Mouse (Mus musculus): ENCODE data around the gene Specc1. TPM values are rescaled to one million over a fixed set of nuclear protein-coding genes. Genes with fewer than 3 reads are reported as not detected.

Specc1 gene
- polyA plus RNA-seq, 1 experiment from 2014 or later = 10.0 TPM

DNA sequence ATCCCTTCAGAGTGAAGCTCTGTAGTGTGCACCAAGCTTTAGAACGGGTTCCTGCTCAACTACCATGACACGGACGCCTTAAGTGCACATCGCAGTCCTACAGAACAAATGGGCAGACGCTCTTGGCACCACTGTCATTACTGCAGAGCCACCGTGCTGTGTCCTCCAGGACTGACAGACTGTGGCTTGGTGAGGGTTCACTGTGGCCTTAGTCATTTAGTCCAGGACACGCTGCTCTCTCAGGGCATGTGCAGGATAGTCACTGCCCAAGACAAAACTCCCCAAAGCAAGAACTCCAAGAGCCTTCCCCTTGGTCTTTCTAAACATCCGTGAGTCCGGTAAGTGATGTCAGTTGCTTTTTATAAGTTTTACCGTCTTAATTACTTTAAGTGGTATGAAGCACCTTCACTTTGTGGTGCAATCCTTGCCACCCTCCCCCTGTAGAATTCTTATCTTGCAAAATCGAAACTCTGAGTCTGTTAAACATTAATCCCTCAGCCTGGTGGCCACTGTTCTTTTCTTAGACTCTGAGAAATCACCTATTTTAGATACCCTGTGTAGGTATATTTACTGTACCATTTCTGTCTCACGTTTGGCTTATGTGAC is 256.9 kb downstream of the Specc1 start:
- no peak for ATAC-seq (ENCODE audit: insufficient number of reproducible peaks, insufficient read depth, low FRiP score, low read depth)
- no peak overlapping the region for H3K27ac ChIP-seq (ENCODE audit: low read length)

DNA sequence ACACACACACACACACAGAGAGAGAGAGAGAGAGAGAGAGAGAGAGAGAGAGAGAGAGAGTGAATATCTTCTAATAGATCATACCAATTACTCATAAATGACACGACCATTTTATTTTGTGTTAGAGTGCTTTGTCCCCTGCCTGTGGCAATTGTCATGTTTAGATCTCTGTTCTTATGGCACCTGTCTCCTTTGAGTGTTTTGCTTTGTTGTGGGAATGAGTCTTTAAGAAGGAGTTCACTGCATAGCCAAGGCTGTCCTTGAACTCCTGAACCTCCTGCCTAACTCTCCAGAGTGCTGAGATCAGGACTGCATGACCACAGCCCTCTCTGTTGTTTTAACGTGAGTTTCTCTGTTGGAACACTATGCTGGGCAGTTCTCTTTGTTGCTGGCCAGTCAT is 258.5 kb downstream of the Specc1 start:
- no peak overlapping the region for H3K4me3 ChIP-seq (ENCODE audit: low read depth, low read length)
- no peak overlapping the region for H3K27ac ChIP-seq (ENCODE audit: low read length)
- H3K27me3 ChIP-seq (ENCODE audit: control insufficient read depth, insufficient read depth, low read length) = no peaks in the 10 kb centered on the region
- ATAC-seq (ENCODE audit: insufficient number of reproducible peaks, insufficient read depth, low FRiP score, low read depth) = no peak
- no peaks in the 10 kb centered on the region for H3K9me3 ChIP-seq (ENCODE audit: control insufficient read depth, low read depth, low read length)
- H3K36me3 ChIP-seq (ENCODE audit: control insufficient read depth, insufficient read depth, low read length) = no peaks in the 10 kb centered on the region
- WGBS = 70% methylated on average over 2 of the region's 2 CpGs
- no peaks in the 10 kb centered on the region for H3K4me1 ChIP-seq (ENCODE audit: control insufficient read depth, insufficient read depth, low read length)
- H3K9ac ChIP-seq (replicated peaks; ENCODE audit: low read depth, low read length) = no peak overlapping the region
- H3K4me2 ChIP-seq (replicated peaks; ENCODE audit: low read depth, low read length) = no peak overlapping the region

More for the DNA sequence above, 256.9 kb downstream of the Specc1 start:
- H3K4me3 ChIP-seq (ENCODE audit: low read depth, low read length) = no peak overlapping the region
- H3K36me3 ChIP-seq (ENCODE audit: control insufficient read depth, insufficient read depth, low read length) = no peaks in the 10 kb centered on the region
- 80% methylated on average over 12 of the region's 12 CpGs for whole genome bisulfite sequencing
- no peaks in the 10 kb centered on the region for H3K27me3 ChIP-seq (ENCODE audit: control insufficient read depth, insufficient read depth, low read length)
- H3K9ac ChIP-seq (replicated peaks; ENCODE audit: low read depth, low read length) = no peak overlapping the region
- no peak overlapping the region for H3K4me2 ChIP-seq (replicated peaks; ENCODE audit: low read depth, low read length)
- no peaks in the 10 kb centered on the region for H3K4me1 ChIP-seq (ENCODE audit: control insufficient read depth, insufficient read depth, low read length)
- no peaks in the 10 kb centered on the region for H3K9me3 ChIP-seq (ENCODE audit: control insufficient read depth, low read depth, low read length)

DNA sequence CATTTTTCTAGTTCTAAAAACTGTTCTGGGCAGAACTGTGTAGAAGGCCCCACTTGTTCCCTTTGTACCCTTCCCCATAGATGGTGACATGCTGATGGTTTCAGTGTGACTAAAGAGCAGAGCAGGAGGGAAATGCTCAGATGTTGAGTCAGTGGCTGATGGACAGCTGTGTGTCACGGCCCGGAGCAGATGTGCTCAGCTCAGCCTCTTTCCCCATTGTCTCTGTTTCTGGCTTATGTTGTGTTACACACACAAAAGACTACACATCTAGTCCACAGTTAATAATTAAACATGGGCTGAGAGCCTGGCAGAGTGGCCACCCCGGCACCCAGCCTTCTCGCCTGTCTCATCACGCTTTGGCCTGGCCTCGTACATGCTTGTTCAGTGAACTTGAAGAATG is 261.2 kb downstream of the Specc1 start:
- Histone ChIP-seq H3K4me2 (replicated peaks; ENCODE audit: low read depth, low read length) (no peak overlapping the region), H3K4me3 (ENCODE audit: low read depth, low read length) (no peak overlapping the region), H3K9ac (replicated peaks; ENCODE audit: low read depth, low read length) (no peak overlapping the region), H3K9me3 (ENCODE audit: control insufficient read depth, low read depth, low read length) (no peaks in the 10 kb centered on the region), H3K27ac (ENCODE audit: low read length) (no peak overlapping the region), H3K27me3 (ENCODE audit: control insufficient read depth, insufficient read depth, low read length) (no peaks in the 10 kb centered on the region), H3K4me1 (ENCODE audit: control insufficient read depth, insufficient read depth, low read length) (0 out of 2 replicates have a peak, but pooled peaks cover 4% of the 10 kb centered on the region), H3K36me3 (ENCODE audit: control insufficient read depth, insufficient read depth, low read length) (no peaks in the 10 kb centered on the region)
- no peak for ATAC-seq (ENCODE audit: insufficient number of reproducible peaks, insufficient read depth, low FRiP score, low read depth)
- 61% methylated on average over 6 of the region's 6 CpGs for WGBS

DNA sequence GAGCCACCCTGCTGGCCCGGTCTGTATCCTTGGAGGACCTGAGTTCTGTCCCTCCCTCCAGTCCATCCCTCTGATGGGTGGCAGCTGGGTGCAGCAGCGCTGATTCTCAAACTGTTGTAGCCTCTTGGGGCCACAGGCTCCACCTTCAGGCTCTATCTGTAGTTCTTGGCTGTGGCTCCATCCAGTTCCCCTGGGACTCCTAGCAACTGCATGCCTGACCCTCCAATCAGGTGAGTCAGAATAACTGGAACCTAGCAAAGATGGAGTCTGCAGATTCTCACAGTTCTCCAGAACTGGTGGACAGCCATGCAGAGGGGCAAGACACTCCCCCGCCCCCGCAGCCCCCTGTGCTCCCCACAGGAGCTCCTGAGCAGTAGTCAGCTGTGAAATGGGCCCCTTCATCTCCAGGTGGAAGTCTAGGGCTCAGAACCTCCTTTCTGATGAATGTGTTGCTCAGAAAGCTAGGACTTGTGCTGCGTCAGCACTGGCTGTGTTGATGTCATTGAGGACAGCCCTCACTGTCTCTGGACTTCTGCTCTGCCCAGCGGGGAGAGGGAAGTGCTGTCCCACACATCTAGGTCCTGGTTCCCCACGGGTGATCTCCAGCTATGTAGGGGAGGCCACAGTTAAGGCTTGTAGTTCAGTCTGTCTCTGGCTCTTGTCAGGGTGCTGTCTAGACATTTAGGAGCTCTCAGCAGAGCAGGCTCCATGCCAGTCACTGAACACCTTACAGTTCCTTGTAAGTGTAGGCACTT is 264.4 kb downstream of the Specc1 start:
- no peak overlapping the region for H3K4me3 ChIP-seq (ENCODE audit: low read depth, low read length)
- no peak overlapping the region for H3K4me2 ChIP-seq (replicated peaks; ENCODE audit: low read depth, low read length)
- H3K27me3 ChIP-seq (ENCODE audit: control insufficient read depth, insufficient read depth, low read length) = no peaks in the 10 kb centered on the region
- WGBS = 68% methylated on average over 7 of the region's 7 CpGs
- 0 out of 2 replicates have a peak, but pooled peaks cover 9% of the 10 kb centered on the region for H3K4me1 ChIP-seq (ENCODE audit: control insufficient read depth, insufficient read depth, low read length)
- H3K9ac ChIP-seq (replicated peaks; ENCODE audit: low read depth, low read length) = no peak overlapping the region
- ATAC-seq (ENCODE audit: insufficient number of reproducible peaks, insufficient read depth, low FRiP score, low read depth) = 0 out of 2 replicates have a peak, but pooled peaks have one; percentile 18
- no peak overlapping the region for H3K27ac ChIP-seq (ENCODE audit: low read length)
- H3K9me3 ChIP-seq (ENCODE audit: control insufficient read depth, low read depth, low read length) = no peaks in the 10 kb centered on the region
- no peaks in the 10 kb centered on the region for H3K36me3 ChIP-seq (ENCODE audit: control insufficient read depth, insufficient read depth, low read length)

DNA sequence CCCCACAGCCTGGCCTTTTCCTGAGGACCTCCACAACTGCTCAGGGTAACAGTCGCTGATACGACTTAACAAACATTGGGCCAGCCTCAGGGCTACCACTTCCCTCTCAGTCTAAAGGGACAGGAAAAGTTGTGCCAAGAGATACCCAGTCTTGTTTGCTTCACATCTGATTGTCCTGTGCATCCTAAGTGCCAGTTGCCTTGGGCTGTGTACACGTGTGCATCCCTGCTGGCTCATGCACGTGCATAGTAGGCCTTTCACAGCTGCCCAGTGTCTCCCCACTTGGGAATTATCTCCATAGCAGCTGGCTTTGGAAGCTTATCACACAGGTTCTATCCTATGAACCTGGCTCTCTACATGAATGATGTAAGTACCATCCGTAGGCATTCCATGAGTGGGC is 266.9 kb downstream of the Specc1 start:
- Histone ChIP-seq H3K9ac (replicated peaks; ENCODE audit: low read depth, low read length) (no peak overlapping the region), H3K4me1 (ENCODE audit: control insufficient read depth, insufficient read depth, low read length) (0 out of 2 replicates have a peak, but pooled peaks cover 9% of the 10 kb centered on the region), H3K36me3 (ENCODE audit: control insufficient read depth, insufficient read depth, low read length) (no peaks in the 10 kb centered on the region), H3K4me3 (ENCODE audit: low read depth, low read length) (no peak overlapping the region), H3K27ac (ENCODE audit: low read length) (no peak overlapping the region), H3K9me3 (ENCODE audit: control insufficient read depth, low read depth, low read length) (no peaks in the 10 kb centered on the region), H3K27me3 (ENCODE audit: control insufficient read depth, insufficient read depth, low read length) (no peaks in the 10 kb centered on the region), H3K4me2 (replicated peaks; ENCODE audit: low read depth, low read length) (no peak overlapping the region)
- no peak for ATAC-seq (ENCODE audit: insufficient number of reproducible peaks, insufficient read depth, low FRiP score, low read depth)
- WGBS = 91% methylated on average over 5 of the region's 5 CpGs

DNA sequence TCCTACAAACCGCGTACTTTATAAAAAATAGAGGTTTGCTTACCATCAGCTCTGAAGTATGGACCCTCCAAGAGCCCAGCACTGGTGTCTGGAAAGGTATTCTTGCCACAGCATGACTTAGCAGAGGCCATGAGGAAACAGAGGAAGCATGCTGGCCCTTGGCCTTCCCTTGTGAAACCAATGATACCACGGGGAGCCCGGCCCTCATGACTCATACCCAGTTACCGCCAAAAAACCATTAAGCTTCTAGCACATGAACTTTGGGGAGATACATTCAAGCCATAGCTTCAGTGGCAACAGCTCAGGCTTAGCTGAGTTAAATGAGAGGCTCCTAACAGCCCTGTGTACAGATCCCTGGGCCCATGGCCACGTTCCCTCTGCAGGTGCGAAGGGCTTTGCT is 267.4 kb downstream of the Specc1 start:
- Histone ChIP-seq H3K9ac (replicated peaks; ENCODE audit: low read depth, low read length) (no peak overlapping the region), H3K4me2 (replicated peaks; ENCODE audit: low read depth, low read length) (no peak overlapping the region), H3K36me3 (ENCODE audit: control insufficient read depth, insufficient read depth, low read length) (no peaks in the 10 kb centered on the region), H3K4me1 (ENCODE audit: control insufficient read depth, insufficient read depth, low read length) (0 out of 2 replicates have a peak, but pooled peaks cover 9% of the 10 kb centered on the region), H3K4me3 (ENCODE audit: low read depth, low read length) (no peak overlapping the region), H3K9me3 (ENCODE audit: control insufficient read depth, low read depth, low read length) (no peaks in the 10 kb centered on the region), H3K27ac (ENCODE audit: low read length) (no peak overlapping the region), H3K27me3 (ENCODE audit: control insufficient read depth, insufficient read depth, low read length) (no peaks in the 10 kb centered on the region)
- WGBS = 93% methylated on average over 7 of the region's 7 CpGs
- no peak for ATAC-seq (ENCODE audit: insufficient number of reproducible peaks, insufficient read depth, low FRiP score, low read depth)

DNA sequence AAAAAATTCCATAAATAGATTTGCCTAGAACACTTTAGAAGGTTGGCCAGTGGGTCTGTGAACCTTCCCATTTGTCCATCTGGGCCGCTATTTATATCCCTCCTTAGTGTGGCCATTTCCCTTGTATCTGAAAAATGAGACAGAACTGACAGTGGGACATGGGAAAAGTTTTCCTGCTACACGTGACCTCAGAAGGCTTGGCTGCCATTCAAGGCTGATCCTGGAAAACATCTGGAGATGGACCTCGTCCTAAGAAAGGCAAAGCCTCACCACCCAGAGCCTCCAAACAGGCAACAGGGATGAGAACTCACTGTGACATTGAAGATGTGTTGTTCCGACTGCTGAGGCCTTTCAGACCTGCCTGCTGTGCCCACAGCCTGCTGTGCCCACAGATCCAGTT is 268.2 kb downstream of the Specc1 start:
- H3K9me3 ChIP-seq (ENCODE audit: control insufficient read depth, low read depth, low read length) = no peaks in the 10 kb centered on the region
- 68% methylated on average over 4 of the region's 4 CpGs for WGBS
- no peaks in the 10 kb centered on the region for H3K27me3 ChIP-seq (ENCODE audit: control insufficient read depth, insufficient read depth, low read length)
- no peak overlapping the region for H3K9ac ChIP-seq (replicated peaks; ENCODE audit: low read depth, low read length)
- H3K36me3 ChIP-seq (ENCODE audit: control insufficient read depth, insufficient read depth, low read length) = no peaks in the 10 kb centered on the region
- no peak overlapping the region for H3K4me3 ChIP-seq (ENCODE audit: low read depth, low read length)
- no peak overlapping the region for H3K27ac ChIP-seq (ENCODE audit: low read length)
- ATAC-seq (ENCODE audit: insufficient number of reproducible peaks, insufficient read depth, low FRiP score, low read depth) = no peak
- H3K4me1 ChIP-seq (ENCODE audit: control insufficient read depth, insufficient read depth, low read length) = 0 out of 2 replicates have a peak, but pooled peaks cover 9% of the 10 kb centered on the region
- H3K4me2 ChIP-seq (replicated peaks; ENCODE audit: low read depth, low read length) = no peak overlapping the region

DNA sequence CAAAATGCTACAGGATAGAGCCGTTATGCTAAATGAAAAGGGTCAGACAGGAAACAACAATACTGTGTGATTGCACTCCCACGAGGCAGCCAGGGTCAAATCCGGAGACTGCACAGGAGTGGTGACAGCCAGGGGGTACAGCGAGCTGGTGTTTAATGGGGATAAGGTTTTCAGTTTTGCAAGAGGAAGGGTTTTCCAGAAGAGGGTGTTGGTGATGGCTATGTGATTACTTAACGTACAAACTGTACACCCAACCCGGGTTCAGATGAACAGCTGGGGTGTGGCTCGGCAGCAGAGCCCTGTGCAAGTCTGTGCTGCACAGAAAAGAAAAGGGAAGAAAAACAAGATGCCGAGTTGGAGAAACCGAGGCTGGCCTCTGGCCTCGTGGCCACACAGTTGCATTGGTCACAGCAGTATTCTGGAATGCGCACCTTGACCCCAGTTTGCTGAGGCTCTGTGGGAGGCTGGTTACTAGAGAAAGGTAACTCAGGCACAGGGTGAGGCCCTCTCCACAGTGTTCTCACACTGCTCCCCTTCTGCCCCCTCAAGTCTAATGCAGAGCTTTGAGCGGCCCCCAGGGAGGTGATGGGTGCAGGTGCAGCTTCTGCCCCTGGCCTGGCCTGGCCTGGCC is 284.2 kb downstream of the Specc1 start:
- Histone ChIP-seq H3K36me3 (ENCODE audit: control insufficient read depth, insufficient read depth, low read length) (no peaks in the 10 kb centered on the region), H3K4me3 (ENCODE audit: low read depth, low read length) (no peak overlapping the region), H3K4me1 (ENCODE audit: control insufficient read depth, insufficient read depth, low read length) (no peaks in the 10 kb centered on the region), H3K27ac (ENCODE audit: low read length) (no peak overlapping the region), H3K27me3 (ENCODE audit: control insufficient read depth, insufficient read depth, low read length) (no peaks in the 10 kb centered on the region), H3K4me2 (replicated peaks; ENCODE audit: low read depth, low read length) (no peak overlapping the region), H3K9ac (replicated peaks; ENCODE audit: low read depth, low read length) (no peak overlapping the region), H3K9me3 (ENCODE audit: control insufficient read depth, low read depth, low read length) (peaks cover 9% of the 10 kb centered on the region; the same call in 1 of the 2 replicates)
- WGBS = 66% methylated on average over 12 of the region's 12 CpGs
- ATAC-seq (ENCODE audit: insufficient number of reproducible peaks, insufficient read depth, low FRiP score, low read depth) = no peak

Data from stomach, embryonic 14.5 days (tissue).